Mouse (Mus musculus): Measurements from ENCODE around the gene Tcaf3. TPM values are rescaled to one million over a fixed set of nuclear protein-coding genes. Genes with fewer than 3 reads are reported as not detected.

The Tcaf3 gene
- not detected in 2 replicates for total RNA-seq (2023)

DNA sequence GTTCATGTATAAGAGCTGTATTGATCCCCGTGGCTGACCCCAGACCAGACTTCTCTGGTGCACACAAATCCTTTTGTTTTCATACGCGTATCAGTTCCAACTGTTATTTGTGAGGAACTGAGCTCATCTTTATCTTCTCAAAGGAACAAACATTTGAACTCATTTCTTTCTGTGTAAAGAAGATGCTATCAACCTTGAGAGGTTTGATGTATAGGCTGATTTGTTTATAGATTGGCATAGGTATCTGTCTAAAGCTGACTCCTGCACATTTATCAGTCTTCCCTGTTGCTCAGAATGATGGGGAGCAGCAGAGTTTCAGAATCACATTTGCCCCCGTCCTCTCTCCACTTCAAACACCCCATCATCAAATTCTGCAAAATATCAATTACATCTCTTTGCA lies at the start of gene Tcaf3:
Tcaf3 (minus strand) TSS at position 101 of the 400 bp plus-strand sequence.

DNA sequence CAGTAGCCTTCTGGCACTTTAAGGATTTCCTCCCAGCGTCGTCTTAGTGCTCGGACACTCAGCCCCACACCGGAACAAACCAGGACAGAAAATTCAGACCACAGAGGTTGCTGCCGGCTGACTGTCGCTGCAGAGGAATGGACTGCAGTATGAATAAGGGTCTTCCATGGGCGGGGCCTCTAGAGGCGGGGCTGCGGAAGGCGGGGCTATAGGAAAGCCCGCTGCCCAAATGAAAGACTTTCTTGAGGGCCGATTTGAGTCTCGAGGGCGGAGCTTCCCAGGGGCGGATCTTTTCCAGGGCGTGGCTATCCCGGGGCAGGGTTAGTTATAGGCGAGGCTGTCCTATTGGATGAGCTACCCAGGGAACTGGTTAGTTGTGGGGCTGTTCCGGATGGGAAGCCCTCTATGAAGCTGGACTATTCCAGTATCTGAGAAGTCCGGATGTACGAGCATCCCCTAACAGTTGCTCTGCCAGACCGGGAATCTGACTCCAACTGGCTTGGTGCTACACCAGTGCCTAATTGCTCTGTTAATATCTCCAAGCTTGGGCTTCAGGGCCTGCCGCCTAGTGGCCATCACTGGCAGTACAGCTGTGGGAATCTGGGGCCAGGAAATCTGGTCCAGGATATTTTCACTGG lies 47.5 kb upstream of the Tcaf3 start, which contains the start of gene Tcaf2:
Tcaf2 (minus strand) TSS at position 343 of the 638 bp plus-strand sequence.

DNA sequence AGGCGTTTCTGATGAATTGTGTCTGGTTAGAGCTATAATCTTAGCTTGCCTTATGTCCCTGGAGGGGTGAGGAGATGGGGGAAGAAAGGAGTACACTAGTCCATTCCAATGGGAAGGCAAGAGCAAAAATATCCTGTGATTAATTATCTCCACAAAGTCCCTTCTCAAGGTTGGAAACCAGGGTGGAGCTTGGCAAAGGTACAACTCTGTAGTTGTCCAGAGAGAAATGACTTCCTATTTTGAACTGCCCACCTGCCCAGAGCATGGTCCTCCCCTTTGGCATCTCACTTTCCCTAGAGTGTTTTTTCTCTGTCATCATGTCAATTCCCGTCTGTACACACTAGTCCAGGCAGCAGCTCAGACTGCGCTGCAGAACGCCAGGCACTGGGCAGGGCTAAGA lies 50.0 kb downstream of the Tcaf3 start, which contains the start of gene Olfr455:
Olfr455 (minus strand) TSS at position 127 of the 400 bp plus-strand sequence.

Other genes with a start within 250 kb of the Tcaf3 start
- 756 and 770 TPM in 2 replicates for gene Zyx, start 248.1 kb downstream of the Tcaf3 start, total RNA-seq (2023)
- gene Epha1, start 224.4 kb downstream of the Tcaf3 start, total RNA-seq (2023): 0.44 and 0.45 TPM in 2 replicates
- 4.8 and 7.0 TPM in 2 replicates for gene Tas2r143, start 197.5 kb downstream of the Tcaf3 start, total RNA-seq (2023)
- gene Tas2r135, start 192.3 kb downstream of the Tcaf3 start, total RNA-seq (2023): 4.3 and 9.0 TPM in 2 replicates
- 1.6 and 1.7 TPM in 2 replicates for gene Tas2r126, start 163.2 kb downstream of the Tcaf3 start, total RNA-seq (2023)
- gene Olfr458, start 132.5 kb downstream of the Tcaf3 start, total RNA-seq (2023): not detected in 2 replicates
- not detected in 2 replicates for gene Olfr457, start 121.4 kb downstream of the Tcaf3 start, total RNA-seq (2023)
- gene Olfr456, start 110.5 kb downstream of the Tcaf3 start, total RNA-seq (2023): not detected in 2 replicates
- gene Olfr455, start 50.1 kb downstream of the Tcaf3 start, total RNA-seq (2023): not detected in 2 replicates
- gene Tcaf2, start 47.6 kb upstream of the Tcaf3 start, total RNA-seq (2023): 0.22 TPM in 1 of 2 replicates, not detected in the other
- not detected in 2 replicates for gene Tcaf1, start 112.4 kb upstream of the Tcaf3 start, total RNA-seq (2023)
- gene Olfr453, start 141.7 kb upstream of the Tcaf3 start, total RNA-seq (2023): not detected in 2 replicates
- gene Olfr38, start 158.7 kb upstream of the Tcaf3 start, total RNA-seq (2023): not detected in 2 replicates
- gene Olfr452, start 187.4 kb upstream of the Tcaf3 start, total RNA-seq (2023): not detected in 2 replicates
- not detected in 2 replicates for gene Olfr450, start 214.2 kb upstream of the Tcaf3 start, total RNA-seq (2023)
- not detected in 2 replicates for gene Olfr449, start 236.7 kb upstream of the Tcaf3 start, total RNA-seq (2023)